Mouse (Mus musculus): ENCODE data around the gene Rps7. TPM values are rescaled to one million over a fixed set of nuclear protein-coding genes. Genes with fewer than 3 reads are reported as not detected.

Gene Rps7
- polyA plus RNA-seq, 1 experiment from 2014 or later, result 656 TPM

DNA sequence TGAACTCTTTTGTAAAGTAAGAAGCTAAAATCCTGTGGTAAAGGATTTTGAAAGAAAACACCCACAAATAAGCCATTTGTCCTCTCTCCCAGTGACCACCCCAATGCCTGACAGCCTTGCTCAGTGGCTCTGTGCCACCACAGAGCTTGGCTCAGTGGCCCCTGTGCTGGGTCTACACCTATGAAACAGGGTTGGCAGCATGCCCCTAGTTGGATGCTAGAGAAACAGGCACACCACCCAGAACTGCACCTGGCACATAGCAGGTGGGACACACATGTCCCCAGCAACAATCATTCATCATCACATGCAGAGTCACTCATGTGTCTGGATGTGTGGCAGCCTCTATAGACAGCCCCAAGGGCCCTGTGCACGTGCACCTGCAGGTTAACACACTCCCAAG, 32.3 kb downstream of the Rps7 start:
- Histone ChIP-seq H3K9me3 (no peaks in the 10 kb centered on the region), H3K27ac (no peak overlapping the region), H3K36me3 (replicated peaks) (no peaks in the 10 kb centered on the region), H3K27me3 (ENCODE audit: poor library complexity, severe bottlenecking) (no peaks in the 10 kb centered on the region), H3K4me1 (peaks cover 25% of the 10 kb centered on the region), H3K4me3 (no peak overlapping the region)
- 89% methylated on average over 1 of the region's 1 CpGs for WGBS
- no peak for DNase-seq (ENCODE audit: extremely low spot score, low spot score)

DNA sequence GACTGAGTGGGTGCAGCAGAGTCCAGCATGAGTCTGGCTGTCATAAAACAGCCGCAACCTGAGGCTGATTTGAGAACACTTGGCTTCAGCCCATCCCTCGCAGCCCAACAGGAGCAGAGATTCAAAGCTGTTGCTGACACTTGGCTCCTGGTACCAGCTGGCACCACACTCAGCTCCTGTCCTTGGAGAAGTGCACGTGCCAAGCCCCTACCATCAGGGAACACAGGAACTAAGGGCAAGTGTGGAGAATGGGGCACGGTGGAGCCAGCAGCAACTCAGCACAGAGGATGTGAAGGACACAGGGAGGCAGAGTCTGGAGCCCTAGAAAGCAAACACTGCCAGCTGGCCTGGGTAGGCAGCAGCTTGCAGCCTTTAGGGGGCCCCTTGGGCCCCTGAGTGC, 33.5 kb downstream of the Rps7 start:
- no peak for DNase-seq (ENCODE audit: extremely low spot score, low spot score)
- Histone ChIP-seq H3K4me3 (no peak overlapping the region), H3K36me3 (replicated peaks) (no peaks in the 10 kb centered on the region), H3K4me1 (peaks cover 15% of the 10 kb centered on the region), H3K27me3 (ENCODE audit: poor library complexity, severe bottlenecking) (no peaks in the 10 kb centered on the region), H3K27ac (peak overlapping the region; percentile 48; the same call in 1 of the 2 replicates), H3K9me3 (no peaks in the 10 kb centered on the region)
- 20% methylated on average over 4 of the region's 4 CpGs for WGBS

DNA sequence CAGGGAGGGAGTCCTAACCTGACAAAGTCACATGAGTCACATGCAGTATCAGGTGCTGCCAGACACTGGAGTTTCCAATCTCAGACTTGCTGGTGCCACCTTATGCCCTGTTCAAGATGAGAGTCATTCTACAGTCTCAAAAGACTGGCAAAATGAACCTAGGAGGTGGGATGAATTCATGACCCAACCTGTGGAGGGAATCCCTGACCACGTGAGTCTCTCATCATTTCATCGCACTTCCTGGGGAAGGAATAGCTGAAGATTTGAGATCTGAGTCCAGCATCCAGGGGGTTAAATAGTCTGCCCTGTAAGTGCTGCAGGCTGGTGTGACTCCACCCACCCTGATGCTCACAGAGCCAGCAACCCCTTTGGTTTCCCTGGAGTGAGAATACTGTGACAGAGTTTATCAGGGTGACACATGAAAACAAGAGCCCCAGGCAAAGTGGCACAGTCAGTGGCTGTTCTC, 37.2 kb downstream of the Rps7 start:
- H3K9me3 ChIP-seq, result no peaks in the 10 kb centered on the region
- no peaks in the 10 kb centered on the region for H3K36me3 ChIP-seq (replicated peaks)
- no peak overlapping the region for H3K4me3 ChIP-seq
- no peak overlapping the region for H3K27ac ChIP-seq
- no peaks in the 10 kb centered on the region for H3K27me3 ChIP-seq (ENCODE audit: poor library complexity, severe bottlenecking)
- DNase-seq (ENCODE audit: extremely low spot score, low spot score), result no peak
- peaks cover 15% of the 10 kb centered on the region for H3K4me1 ChIP-seq
- WGBS, result 58% methylated on average over 2 of the region's 2 CpGs

DNA sequence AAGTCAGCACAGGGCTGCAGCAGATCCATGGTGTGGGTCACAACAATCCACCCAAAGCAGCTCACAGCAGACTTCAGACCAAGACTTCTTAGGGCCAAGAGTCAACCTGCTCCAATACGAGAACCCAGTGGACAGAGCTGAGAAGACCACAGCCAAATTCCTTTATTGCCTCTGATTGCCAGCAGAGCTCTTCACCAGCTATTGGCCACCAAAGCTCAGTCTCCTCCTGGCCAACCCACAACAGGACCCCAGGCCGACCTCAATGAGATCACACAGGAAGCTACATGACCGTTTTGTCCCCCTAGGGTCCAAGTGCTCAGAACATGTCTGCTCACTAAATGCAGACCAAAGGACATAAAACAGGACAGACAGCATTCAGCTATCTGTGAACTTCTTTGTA, 37.6 kb downstream of the Rps7 start:
- H3K4me3 ChIP-seq, result no peak overlapping the region
- H3K9me3 ChIP-seq, result no peaks in the 10 kb centered on the region
- peaks cover 15% of the 10 kb centered on the region for H3K4me1 ChIP-seq
- H3K27me3 ChIP-seq (ENCODE audit: poor library complexity, severe bottlenecking), result no peaks in the 10 kb centered on the region
- DNase-seq (ENCODE audit: extremely low spot score, low spot score), result no peak
- no peak overlapping the region for H3K27ac ChIP-seq
- WGBS, result 69% methylated on average over 3 of the region's 3 CpGs
- no peaks in the 10 kb centered on the region for H3K36me3 ChIP-seq (replicated peaks)

DNA sequence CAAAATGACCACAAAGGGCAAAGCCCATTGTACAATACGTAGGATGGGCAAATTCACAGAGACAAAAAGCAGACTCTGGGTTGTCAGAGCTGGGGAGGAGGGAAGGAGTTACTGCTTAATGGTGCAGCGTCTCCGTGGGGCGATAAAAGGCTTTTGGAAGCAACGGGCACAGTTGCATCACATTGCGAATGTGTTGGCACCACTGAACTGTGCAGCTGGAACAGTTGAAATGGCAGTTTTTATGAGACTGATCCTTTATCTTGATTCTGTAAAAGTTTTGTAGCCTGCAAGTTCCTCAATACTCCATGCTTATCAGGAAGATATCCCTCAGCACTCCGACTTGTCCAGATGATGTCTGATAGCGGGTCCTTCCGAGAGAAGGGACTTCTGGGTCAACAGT, 38.1 kb downstream of the Rps7 start:
- Histone ChIP-seq H3K27ac (no peak overlapping the region), H3K9me3 (no peaks in the 10 kb centered on the region), H3K4me1 (peaks cover 15% of the 10 kb centered on the region), H3K27me3 (ENCODE audit: poor library complexity, severe bottlenecking) (no peaks in the 10 kb centered on the region), H3K36me3 (replicated peaks) (no peaks in the 10 kb centered on the region), H3K4me3 (no peak overlapping the region)
- 94% methylated on average over 9 of the region's 9 CpGs for WGBS
- no peak for DNase-seq (ENCODE audit: extremely low spot score, low spot score)

DNA sequence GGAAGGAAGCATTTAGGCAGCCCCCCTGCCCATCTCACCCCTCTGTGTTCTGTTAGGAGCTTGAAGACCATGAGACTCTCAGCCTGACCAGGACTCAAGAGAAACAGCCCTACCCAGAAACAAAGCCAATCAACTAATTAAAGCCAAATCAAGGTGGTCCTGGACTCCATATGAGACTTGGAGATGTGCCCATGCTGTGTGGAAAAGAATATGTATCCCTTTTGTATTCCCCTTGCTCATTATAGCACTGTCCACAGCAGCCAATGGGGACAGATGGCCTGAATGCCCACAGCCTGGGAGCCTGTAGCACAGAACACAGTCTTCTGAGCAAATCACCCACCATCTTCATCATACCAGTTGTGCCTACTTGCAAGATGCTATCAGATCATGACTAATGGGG, 38.9 kb downstream of the Rps7 start:
- Histone ChIP-seq H3K27me3 (ENCODE audit: poor library complexity, severe bottlenecking) (0 out of 2 replicates have a peak, but pooled peaks cover 2% of the 10 kb centered on the region), H3K36me3 (replicated peaks) (no peaks in the 10 kb centered on the region), H3K4me1 (peaks cover 6% of the 10 kb centered on the region), H3K4me3 (no peak overlapping the region), H3K27ac (no peak overlapping the region), H3K9me3 (no peaks in the 10 kb centered on the region)
- DNase-seq (ENCODE audit: extremely low spot score, low spot score), result no peak

DNA sequence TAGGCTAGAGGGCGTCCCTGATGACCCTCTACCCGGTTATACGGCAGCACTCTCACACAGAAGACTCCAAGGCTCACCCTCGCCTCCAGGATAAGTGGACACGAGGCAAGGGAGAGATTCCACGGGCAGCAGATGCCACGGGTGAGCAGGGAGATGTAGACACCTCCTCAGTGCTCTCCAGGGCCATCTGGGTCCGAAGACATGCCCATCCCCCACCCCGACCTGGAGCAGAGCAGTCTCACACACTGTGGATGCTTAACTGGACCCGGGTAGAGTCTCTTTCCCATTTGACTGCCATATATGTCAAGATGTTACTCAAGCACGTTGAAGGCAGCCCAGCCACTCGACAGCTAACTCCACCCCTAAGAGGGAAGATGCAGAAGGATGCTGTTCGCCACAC, 45.3 kb downstream of the Rps7 start:
- WGBS, result 57% methylated on average over 13 of the region's 13 CpGs

DNA sequence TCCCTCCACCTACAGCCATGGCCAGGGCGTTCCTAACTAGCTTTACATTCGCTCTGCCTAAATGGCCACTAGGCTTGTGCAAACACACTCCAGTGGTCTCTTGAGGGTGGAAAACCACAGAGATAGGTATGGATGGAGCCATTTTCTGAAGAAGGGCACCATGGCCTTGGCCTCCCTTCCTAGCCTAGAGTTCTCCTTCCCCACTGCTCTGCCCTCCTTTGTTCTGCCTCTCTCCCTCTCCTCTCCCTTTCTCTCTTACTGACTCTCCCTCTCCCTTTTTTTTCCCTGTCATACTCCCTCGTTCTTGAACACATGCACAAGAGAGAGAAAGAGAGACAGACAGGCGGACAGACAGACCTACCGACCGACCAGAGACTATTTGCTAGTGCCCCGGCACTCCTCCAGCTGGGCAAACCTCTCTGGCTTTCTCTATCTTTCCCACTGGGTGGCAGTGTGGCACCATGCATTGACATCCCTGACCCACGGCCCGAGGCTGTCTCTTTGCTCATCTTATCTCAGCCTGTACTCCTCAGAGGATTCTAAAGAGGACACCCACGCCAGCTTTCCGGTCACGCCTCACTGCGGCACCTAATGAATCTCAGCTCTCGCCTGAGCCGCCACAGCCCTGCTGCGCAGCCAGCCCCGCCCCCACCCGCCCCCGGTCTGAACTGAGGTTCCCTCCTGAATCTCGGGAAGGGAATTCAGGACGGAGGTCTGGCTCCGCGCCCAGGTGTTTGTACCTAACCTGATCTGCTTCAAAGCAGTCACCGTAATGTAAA, 46.5 kb downstream of the Rps7 start:
- peak overlapping the region; percentile 75 for H3K27ac ChIP-seq
- peaks cover 15% of the 10 kb centered on the region; the same call in 1 of the 2 replicates for H3K4me1 ChIP-seq
- peaks cover 38% of the 10 kb centered on the region for H3K27me3 ChIP-seq (ENCODE audit: poor library complexity, severe bottlenecking)
- no peaks in the 10 kb centered on the region for H3K36me3 ChIP-seq (replicated peaks)
- peak; percentile 83 for DNase-seq (ENCODE audit: extremely low spot score, low spot score)
- H3K9me3 ChIP-seq, result no peaks in the 10 kb centered on the region
- 10% methylated on average over 24 of the region's 24 CpGs for WGBS
- peak overlapping the region; percentile 58 for H3K4me3 ChIP-seq

More for the DNA sequence above, 45.3 kb downstream of the Rps7 start:
- H3K36me3 ChIP-seq (replicated peaks), result no peaks in the 10 kb centered on the region
- H3K4me1 ChIP-seq, result peaks cover 15% of the 10 kb centered on the region; the same call in 1 of the 2 replicates
- no peak for DNase-seq (ENCODE audit: extremely low spot score, low spot score)
- H3K4me3 ChIP-seq, result no peak overlapping the region
- no peak overlapping the region for H3K27ac ChIP-seq
- H3K9me3 ChIP-seq, result no peaks in the 10 kb centered on the region
- H3K27me3 ChIP-seq (ENCODE audit: poor library complexity, severe bottlenecking), result peaks cover 38% of the 10 kb centered on the region

DNA sequence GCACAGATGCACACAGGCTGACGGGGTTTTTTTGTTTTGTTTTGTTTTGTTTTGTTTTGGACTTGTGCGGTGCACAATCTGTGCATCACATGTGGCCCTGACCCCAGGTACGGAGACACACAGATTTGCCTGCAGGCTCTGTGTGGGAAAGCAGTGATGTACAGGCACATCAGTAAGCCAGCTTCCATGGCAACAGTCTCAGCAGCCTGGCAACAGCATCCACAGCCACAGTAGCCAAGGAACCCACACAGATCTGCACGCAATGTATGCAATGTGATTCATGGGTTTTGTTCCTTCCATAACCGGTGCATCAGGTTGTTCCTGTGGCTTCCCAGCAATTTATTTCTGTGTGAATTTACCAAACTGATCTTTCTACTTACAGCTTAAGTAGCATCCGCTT, 47.8 kb downstream of the Rps7 start:
- no peak for DNase-seq (ENCODE audit: extremely low spot score, low spot score)
- WGBS, result 86% methylated on average over 6 of the region's 6 CpGs
- no peak overlapping the region for H3K27ac ChIP-seq
- peaks cover 15% of the 10 kb centered on the region; the same call in 1 of the 2 replicates for H3K4me1 ChIP-seq
- no peaks in the 10 kb centered on the region for H3K36me3 ChIP-seq (replicated peaks)
- H3K27me3 ChIP-seq (ENCODE audit: poor library complexity, severe bottlenecking), result peaks cover 38% of the 10 kb centered on the region
- no peaks in the 10 kb centered on the region for H3K9me3 ChIP-seq
- no peak overlapping the region for H3K4me3 ChIP-seq

DNA sequence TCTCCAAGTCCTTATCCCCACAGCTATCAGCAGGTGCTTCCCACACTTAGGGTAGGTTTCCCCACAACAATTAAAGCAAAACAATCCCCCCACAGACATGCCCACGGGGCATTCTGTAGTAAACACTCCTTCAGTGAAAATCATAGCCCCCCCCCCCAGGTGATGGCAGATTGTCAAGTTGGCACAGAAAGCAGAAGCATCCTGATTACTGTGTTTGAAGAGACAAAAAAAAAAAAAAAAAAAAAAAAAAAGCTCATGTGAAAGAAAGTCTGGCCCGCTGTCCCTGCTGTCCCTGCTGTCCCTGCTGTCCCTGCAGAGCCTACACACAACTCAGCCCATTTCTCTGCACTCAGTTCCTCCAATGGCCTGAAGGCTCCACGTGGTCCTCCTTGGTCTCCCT, 51.7 kb downstream of the Rps7 start:
- peaks cover 13% of the 10 kb centered on the region for H3K27me3 ChIP-seq (ENCODE audit: poor library complexity, severe bottlenecking)
- 71% methylated on average over 3 of the region's 3 CpGs for whole genome bisulfite sequencing
- H3K27ac ChIP-seq, result no peak overlapping the region
- no peak overlapping the region for H3K4me3 ChIP-seq
- H3K4me1 ChIP-seq, result peaks cover 2% of the 10 kb centered on the region; the same call in 1 of the 2 replicates
- DNase-seq (ENCODE audit: extremely low spot score, low spot score), result no peak
- no peaks in the 10 kb centered on the region for H3K36me3 ChIP-seq (replicated peaks)
- H3K9me3 ChIP-seq, result no peaks in the 10 kb centered on the region

DNA sequence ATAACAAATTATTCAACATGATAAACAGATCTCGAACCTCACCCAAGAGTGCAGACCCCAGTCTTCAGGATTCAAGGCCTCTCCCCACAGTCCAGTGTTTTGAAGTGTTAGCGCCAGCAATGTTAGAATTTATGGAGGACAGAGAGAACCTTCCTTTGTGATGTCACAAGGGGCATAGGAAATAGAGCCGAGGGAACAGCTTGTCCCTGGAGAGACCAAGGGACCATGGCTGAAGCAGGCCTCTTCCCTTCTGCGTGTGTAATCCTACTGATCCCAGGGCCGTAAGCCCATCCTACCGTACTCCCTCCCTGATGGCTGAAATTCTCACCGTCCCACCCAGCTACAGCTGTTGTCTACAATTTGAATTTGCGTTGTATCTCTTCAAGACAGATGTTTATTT, 53.3 kb downstream of the Rps7 start, which contains the start of gene Allc:
Gene Allc, minus strand, starts transcription at position 101 of the 400 bp plus-strand sequence.
- Histone ChIP-seq H3K4me1 (no peaks in the 10 kb centered on the region), H3K9me3 (peaks cover 7% of the 10 kb centered on the region; the same call in 1 of the 2 replicates), H3K27ac (no peak within 1 kb of the TSS), H3K27me3 (ENCODE audit: poor library complexity, severe bottlenecking) (no peaks in the 10 kb centered on the region), H3K4me3 (no peak within 1 kb of the TSS), H3K36me3 (replicated peaks) (no peaks in the 10 kb centered on the region)
- WGBS, result 90% methylated on average over 8 of the region's 8 CpGs
- no peak for DNase-seq (ENCODE audit: extremely low spot score, low spot score)

All from forebrain, embryonic 10.5 days (tissue).